Mouse (Mus musculus): Measurements from ENCODE around the gene Rph3al.

The Rph3al gene

DNA sequence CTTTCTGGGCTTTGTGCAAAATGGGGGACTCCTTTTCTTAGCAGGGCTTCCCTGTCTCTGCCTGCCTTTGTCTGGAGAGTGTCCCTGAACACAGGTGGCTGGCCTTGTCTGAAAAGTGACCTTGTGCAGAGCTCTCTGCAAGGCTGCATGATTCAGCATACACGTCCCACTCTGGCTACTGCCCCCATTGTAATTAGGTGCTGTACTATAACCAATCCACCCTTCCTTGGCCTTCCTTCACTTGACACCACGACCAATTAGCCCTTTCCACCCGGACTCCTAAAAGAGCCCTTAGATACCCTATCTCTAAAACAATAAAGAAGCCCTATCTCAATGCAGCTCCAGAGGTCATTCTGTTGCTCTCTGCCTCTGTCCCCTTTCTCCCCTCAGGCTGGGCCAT, 10.6 kb upstream of the Rph3al start:
- no peak for DNase-seq

GRCm38 (mm10) chr11:75947223-75947622, 9.0 kb upstream of the Rph3al start:
- DNase-seq = no peak

- no peak for DNase-seq
These were observed 7.7 kb upstream of the Rph3al start for GRCm38 (mm10) chr11:75945805-75946450.

GRCm38 (mm10) chr11:75937370-75937871, 808 bp downstream of the Rph3al start:
- DNase-seq = no peak

DNA sequence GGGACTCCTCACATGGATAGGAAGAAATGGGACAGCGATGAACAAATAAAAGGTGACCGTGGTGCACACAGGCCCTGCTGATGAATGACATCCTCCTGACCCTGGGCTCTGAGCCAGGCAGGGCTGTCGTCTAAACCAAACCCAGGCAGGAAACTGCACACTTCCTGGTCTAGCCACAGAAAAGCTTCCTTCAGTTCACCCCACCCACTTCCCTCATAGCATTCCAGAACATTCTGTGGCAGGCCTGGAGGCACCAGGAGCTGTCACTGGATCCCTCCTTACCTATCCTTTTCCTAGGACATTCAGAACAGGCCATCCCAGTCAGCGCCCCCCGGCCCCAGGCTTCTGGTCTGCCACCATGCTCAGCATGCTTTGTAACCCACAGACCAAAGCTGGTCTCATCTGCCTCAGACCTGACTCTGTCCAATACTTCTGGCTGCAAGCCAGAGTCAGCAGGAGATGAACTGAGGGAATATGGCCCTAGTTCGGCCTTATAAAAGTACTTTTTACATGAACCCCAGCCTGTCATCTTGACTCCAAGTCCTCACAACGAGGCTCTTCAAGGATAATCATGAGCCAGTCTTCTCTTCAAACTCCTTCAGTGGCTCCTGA, 2.3 kb downstream of the Rph3al start:
- DNase-seq = no peak

- DNase-seq = no peak
These were observed 3.8 kb downstream of the Rph3al start for GRCm38 (mm10) chr11:75934425-75934824.

GRCm38 (mm10) chr11:75933371-75933770, 4.9 kb downstream of the Rph3al start:
- DNase-seq = no peak

DNA sequence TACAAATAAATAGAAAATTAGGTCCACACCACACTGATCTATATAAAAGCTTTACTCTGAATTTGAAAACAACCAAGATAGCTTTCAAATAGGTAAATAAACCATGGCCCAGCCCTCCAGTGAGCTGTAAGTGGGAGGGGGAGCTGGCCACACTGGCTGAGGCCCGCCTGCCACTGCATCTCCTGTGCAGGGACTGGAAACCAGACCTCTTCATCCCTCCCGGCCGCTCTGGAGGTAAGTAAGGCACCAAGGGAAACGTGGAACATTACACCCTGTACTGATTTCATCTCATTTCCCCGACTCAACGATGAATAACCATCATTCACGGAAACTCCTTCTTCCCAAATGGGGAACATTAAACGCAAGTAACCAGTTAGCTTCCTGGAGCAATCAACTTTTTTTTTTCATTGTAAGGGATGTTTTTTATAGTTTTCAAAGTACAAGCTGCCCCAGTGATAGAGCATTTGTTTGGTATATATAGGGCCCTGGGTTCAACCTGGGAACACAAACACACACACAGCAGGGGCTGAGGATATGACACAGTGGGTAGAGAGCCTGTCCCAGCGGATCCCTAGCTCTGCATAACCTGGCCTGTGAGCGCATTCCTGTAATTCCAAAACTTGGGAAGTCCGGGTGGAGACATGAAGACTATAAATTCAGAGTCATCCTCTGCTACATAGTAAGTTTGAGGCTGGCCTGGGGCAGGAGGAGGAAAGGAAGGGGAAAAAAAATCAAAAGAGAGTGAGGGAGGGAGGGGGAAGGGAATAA, 7.1 kb downstream of the Rph3al start:
- no peak for DNase-seq

DNA sequence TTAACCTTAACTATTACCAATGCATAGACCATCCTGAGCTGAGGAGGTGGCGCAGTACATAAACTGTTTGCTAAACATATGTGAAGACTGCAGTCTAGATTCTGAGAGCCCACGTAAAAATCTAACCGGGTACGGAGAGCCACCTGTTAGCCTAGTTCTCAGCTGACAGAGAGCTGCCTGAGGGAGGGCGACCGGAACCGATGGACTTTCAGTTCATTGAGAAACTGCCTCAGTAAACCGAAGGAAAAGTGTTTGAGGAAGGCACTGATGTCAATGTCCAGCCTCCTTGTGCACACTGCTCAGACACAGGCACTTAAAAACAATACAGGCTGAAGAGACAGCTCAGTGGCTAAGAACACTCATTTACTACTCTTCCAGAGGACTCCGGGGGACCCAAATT, 8.0 kb downstream of the Rph3al start:
- no peak for DNase-seq

GRCm38 (mm10) chr11:75927881-75928280, 10.3 kb downstream of the Rph3al start:
- no peak for DNase-seq

DNA sequence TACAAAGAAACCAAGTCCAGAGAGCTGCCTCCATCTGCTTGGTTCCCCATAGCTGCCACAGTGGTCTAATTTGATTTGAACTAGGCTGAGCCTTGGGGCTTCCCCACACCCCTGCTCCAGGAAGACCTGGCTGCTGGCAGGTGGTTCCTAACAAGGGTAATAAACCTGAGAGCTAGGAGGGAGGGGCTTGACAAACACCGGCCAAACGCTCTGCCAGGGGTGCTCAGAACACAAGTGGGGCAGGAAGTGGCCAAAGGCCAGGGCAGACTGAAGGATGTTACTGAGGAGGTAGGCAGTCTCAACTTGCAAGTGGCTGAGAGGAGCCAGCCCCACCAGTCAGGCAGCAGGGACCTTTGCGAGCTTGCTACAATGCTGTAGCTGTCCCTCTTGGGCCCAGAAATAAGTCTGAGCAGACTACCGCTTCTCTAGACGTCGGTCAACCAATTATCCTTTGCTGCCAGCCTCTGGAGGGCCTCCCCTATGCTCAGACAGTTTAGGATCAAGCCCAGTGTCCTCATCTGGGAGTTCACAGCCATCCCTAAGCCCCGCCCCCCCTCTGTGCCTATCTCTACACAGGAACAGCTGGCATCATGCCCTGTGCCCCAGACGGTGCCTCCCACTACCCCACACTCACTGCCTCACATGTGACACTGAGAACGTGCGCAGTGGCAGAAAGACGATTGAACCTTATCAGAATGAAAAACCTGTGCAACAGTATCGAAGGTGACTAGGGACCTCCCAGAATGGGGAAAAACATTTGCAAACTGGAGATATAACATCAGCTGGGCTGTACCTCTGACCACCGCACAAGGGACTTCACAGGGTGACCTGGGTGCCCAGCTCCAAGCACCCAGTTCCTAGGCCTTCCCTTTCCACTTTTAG, 11.6 kb downstream of the Rph3al start:
- DNase-seq = no peak

- DNase-seq = no peak
These were observed 12.4 kb downstream of the Rph3al start for GRCm38 (mm10) chr11:75925801-75926200.

DNA sequence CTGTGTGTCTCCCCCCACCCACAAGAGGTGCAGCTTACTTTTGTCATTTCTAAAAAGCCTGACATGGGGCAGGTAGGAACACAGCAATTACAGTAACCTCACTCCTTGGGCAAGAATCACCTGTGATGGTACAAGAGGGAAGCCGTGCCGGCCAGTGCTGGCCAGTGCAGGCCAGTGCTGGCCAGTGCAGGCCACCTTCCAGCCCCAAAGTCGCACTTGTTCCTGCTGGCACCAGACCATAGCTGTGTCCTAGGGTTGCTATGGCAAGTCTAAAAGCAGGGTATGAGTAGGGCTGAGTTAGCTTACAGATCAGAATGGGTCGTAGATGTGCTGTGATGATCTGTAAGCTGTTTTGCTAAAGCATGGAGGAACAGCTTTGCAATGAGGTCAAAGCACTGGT, 15.5 kb downstream of the Rph3al start:
- DNase-seq = no peak

DNA sequence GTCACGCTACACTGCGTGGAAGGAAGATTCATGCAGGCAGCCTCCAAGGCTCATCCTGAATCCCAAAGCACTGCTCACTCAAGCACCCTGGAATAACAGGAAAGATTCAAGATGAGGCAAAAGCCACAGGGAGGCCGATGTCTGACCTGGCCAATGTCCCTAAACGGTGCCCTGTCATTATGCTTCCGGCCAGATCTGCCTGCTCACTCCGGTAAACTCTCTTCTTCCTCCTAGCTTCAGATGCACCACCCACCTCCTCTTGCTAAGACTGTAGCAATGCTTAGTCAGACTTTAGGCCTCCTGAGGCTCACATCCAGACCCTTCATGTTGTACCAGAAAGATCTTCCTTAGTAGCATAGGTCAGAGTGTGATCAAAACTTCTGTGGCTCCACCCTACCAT, 19.1 kb downstream of the Rph3al start:
- no peak for DNase-seq

DNA sequence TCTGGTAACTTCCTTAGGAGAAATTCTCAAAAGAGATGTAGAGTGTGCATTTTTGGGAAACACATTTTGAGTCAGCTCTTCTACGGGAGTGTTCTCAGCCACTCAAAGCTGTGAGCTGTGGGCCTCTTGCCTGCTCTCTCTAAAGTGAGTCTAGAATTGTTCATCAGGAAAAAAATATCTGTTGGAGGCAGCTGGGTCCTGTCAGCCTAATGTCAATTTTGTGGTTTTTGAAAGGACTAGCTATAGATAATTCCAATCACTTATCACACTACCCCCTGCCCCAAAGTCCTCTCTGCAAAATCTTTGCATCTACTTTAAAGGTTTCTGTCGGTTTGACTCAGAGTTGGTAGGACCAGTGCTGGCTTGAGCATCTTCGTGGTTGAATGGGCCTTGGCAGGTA, 20.9 kb downstream of the Rph3al start:
- no peak for DNase-seq

DNA sequence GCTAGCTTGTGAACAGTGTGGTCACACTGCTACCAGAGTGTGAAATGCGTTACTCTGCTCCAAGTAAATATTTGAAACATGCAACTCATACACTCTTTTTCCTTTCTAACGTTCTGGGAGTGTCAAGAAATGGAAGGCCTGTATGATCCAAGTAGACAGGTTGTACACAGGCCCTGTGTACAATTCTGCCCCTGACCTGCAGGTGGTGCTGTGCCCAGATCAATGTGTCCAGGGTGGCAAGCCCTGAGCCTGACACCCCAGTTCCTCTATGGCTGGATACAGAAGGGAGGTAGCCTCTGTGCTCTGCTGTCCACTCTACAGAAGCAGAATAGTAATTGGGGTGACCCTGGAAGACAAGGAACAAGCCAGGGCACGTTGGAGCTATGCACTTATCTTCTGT, 24.3 kb downstream of the Rph3al start:
- DNase-seq = no peak

GRCm38 (mm10) chr11:75912944-75913657, 25.1 kb downstream of the Rph3al start:
- peak; percentile 51 for DNase-seq

DNA sequence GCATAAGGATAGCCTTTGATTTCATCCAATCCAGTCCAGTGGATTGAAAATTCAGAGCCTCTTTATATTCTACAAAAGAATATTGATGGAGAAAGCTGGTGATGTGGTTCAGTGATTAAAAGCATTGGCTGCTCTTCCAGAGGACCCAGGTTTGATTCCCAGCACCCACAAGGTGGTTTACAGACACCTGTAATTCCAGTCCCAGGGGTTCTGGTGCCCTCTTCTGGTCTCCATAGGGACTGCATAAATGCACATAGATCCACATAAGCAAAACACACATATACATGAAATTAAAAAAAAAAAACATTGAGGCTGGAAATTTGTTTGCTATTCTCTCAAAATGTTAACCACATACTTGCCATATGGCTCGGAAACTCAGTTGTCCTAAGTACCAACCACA, 26.3 kb downstream of the Rph3al start:
- no peak for DNase-seq

DNA sequence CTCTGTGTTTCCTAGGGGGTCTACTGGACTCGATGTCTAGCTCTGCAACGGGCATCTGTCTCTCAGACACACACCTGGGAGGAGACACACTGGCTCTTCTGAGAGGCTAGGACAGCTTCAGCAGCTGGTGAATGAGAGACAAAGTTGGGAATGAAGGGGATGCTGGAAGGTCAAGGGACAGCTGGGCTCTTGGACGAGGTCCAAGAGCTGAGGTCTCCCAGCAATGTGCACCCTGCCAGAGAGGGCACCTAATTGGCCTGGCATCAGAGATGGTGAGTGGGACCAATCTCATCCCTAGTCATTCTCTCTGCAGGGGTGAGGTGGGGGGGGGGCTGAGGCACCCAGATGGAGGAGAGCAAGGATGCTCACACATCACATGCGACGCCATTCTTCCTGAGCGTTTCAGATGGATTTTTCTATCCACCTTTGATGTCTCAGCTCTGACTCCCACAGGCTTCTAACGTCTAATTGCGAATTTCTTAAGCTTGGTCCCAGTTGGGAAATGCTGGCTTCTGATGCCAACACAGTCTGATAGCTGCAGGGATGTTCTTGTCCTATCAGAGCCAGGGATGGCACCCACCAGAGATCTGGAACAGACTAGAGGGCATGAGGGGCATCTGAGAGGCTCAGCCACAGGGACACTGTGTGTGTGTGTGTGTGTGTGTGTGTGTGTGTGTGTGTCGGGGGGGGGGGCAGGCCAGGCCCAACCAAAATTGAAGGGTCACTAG, 28.4 kb downstream of the Rph3al start:
- DNase-seq = no peak

- DNase-seq = no peak
These were observed 30.8 kb downstream of the Rph3al start for GRCm38 (mm10) chr11:75907406-75907805.

GRCm38 (mm10) chr11:75906556-75906955, 31.7 kb downstream of the Rph3al start:
- DNase-seq = no peak

DNA sequence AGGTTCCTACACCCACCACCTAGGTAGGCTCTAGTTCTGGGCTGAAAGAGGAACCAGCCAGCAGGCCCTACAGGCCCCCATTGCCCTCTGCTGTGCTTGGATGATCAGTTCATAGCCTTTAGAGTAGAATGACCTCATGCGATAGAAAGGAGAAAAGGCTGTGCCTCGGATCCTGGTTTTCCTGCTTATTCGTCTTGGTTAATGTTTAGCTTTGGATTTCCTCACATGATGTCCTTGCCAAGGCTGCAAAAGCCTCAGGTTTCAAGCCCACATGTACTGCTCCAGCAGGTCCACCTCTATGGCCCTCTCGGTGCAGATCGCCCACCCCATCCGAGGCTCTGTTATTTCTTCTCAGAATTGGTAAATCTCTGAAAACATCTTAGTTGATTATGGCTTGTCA, 33.2 kb downstream of the Rph3al start:
- no peak for DNase-seq
